Mouse (Mus musculus): ENCODE results near the gene Krt90. TPM values are rescaled to one million over a fixed set of nuclear protein-coding genes. Genes with fewer than 3 reads are reported as not detected.
"Not testable (repeated sequence)": the region's sequence is repeated elsewhere in the genome, so short reads cannot be mapped to it uniquely, and the experiment has no call there.

Krt90 gene
- polyA plus RNA-seq, 1 experiment from 2014 or later: 0.07 TPM

DNA sequence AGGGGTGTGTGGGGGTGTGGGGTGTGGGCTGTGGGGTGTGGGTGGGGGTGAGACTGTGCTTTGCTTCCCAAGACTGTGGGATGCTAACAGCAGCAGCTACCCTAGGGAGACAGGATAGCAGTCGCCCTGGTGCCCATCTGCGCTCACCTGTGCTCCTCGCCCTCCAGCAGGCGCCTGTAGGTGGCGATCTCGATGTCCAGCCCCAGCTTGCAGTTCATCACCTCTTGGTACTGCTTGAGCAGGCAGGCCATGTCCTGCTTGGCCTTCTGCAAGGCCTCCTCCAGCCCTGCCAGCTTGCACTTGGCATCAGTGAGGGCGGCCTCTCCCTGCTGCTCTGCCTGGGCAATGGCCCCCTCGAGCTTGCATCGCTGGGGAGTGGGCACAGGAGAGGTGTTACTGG lies 20.2 kb downstream of the Krt90 start:
- DNase-seq (no peak), ATAC-seq (ENCODE audit: insufficient read depth) (no peak)
- WGBS: 57% methylated on average over 9 of the region's 9 CpGs
- Histone ChIP-seq H3K9ac (no peak overlapping the region), H3K36me3 (ENCODE audit: insufficient read depth) (no peaks in the 10 kb centered on the region), H3K27me3 (ENCODE audit: insufficient read depth, low read length) (no peaks in the 10 kb centered on the region), H3K27ac (ENCODE audit: low read depth) (no peak overlapping the region), H3K9me3 (ENCODE audit: low read depth, low read length) (no peaks in the 10 kb centered on the region), H3K4me3 (ENCODE audit: low read depth, low read length) (no peak overlapping the region), H3K4me2 (no peak overlapping the region), H3K4me1 (ENCODE audit: insufficient read depth) (no peaks in the 10 kb centered on the region)
- 0 out of 2 replicates have a peak, but pooled peaks have one; percentile 16 for TF ChIP-seq CTCF (IDR thresholded peaks at IDR 0.05; ENCODE audit: low read depth)

- 37% methylated on average over 4 of the region's 4 CpGs for WGBS
- Histone ChIP-seq H3K36me3 (ENCODE audit: insufficient read depth) (no peaks in the 10 kb centered on the region), H3K4me1 (ENCODE audit: insufficient read depth) (no peaks in the 10 kb centered on the region), H3K9ac (no peak overlapping the region), H3K27me3 (ENCODE audit: insufficient read depth, low read length) (no peaks in the 10 kb centered on the region), H3K9me3 (ENCODE audit: low read depth, low read length) (no peaks in the 10 kb centered on the region), H3K27ac (ENCODE audit: low read depth) (no peak overlapping the region), H3K4me3 (ENCODE audit: low read depth, low read length) (no peak overlapping the region), H3K4me2 (no peak overlapping the region)
- DNase-seq: peak; percentile 50
- ATAC-seq (ENCODE audit: insufficient read depth): no peak
- no peak for TF ChIP-seq CTCF (IDR thresholded peaks at IDR 0.05; ENCODE audit: low read depth)
Measured at GRCm38 (mm10) chr15:101538580-101538900, 24.2 kb downstream of the Krt90 start.

- WGBS: 29% methylated on average over 7 of the region's 7 CpGs
Measured at GRCm38 (mm10) chr15:101537864-101538579, 24.7 kb downstream of the Krt90 start.

DNA sequence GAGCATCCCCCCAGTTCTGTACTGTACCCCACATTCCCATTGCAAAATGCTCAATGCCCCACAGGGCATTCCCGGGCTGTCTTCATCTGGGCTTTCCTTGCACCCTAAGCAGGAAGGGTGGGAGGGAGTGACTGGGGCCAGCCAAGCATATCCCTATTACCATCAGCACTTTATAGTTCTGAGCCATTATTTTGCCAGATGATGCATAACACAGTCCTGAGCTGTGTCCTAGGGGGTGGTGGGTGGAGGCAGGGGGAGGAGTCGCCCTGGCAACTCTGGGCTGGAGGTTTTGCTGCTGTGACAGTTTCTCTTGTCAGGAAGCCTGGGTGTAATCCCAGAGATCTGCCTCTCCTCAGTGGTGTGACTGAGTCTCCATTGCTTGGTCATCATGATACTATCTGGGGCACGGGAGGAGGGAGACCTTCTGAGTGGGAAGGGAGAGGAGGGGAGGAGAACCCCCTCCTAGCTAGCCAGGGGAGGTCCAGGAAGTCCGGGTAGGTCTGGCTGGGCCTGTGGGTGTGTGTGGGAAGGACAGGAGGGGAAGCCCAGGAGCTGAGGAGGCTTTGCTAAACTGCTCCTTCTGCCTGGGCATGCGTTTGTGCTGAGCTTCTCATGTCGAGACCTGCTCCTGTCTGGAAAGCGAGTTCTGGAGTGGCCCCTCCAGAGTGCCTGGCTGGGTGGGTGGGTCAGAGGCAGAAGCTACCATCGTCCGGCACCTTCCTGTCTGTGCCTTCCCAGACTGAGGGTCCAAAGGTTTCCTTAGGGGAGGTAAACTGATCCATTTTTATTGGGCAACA lies 26.5 kb downstream of the Krt90 start:
- WGBS: 45% methylated on average over 9 of the region's 9 CpGs
- ATAC-seq (ENCODE audit: insufficient read depth) (no peak; the same call in 1 of the 2 replicates), DNase-seq (no peak)

More at GRCm38 (mm10) chr15:101537864-101538579, 24.7 kb downstream of the Krt90 start:
- Histone ChIP-seq H3K4me1 (ENCODE audit: insufficient read depth) (no peaks in the 10 kb centered on the region), H3K27me3 (ENCODE audit: insufficient read depth, low read length) (no peaks in the 10 kb centered on the region), H3K4me2 (no peak overlapping the region), H3K4me3 (ENCODE audit: low read depth, low read length) (no peak overlapping the region), H3K9me3 (ENCODE audit: low read depth, low read length) (no peaks in the 10 kb centered on the region), H3K36me3 (ENCODE audit: insufficient read depth) (no peaks in the 10 kb centered on the region), H3K9ac (no peak overlapping the region), H3K27ac (ENCODE audit: low read depth) (no peak overlapping the region)
- TF ChIP-seq CTCF (IDR thresholded peaks at IDR 0.05; ENCODE audit: low read depth): peak; percentile 26; the same call in 1 of the 2 replicates
- DNase-seq (no peak), ATAC-seq (ENCODE audit: insufficient read depth) (no peak)

DNA sequence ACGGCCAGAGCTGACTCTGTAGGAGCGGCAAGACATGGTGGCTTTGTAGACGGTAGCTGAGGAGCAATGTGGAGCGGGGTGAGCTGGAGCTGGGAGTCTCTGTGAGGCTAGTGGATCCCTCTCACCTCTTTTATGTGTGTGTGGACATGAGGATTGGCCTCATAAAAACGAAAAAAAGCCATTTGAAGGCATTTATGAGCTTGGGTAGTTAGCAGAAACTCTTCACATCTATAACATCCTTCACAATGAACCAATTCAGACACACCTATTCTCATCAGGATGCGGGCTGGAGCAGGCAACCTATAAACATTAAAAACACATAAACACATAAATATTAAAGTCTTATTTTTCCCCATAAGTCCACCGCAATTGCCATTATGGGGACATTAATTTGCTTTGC lies 30.0 kb downstream of the Krt90 start, which contains the start of gene Krt84:
Krt84 (minus strand) TSS at position 101 of the 400 bp plus-strand sequence.
- Histone ChIP-seq H3K4me1 (ENCODE audit: insufficient read depth) (no peaks in the 10 kb centered on the region), H3K9ac (no peak within 1 kb of the TSS), H3K9me3 (ENCODE audit: low read depth, low read length) (no peaks in the 10 kb centered on the region), H3K4me3 (ENCODE audit: low read depth, low read length) (no peak within 1 kb of the TSS), H3K27me3 (ENCODE audit: insufficient read depth, low read length) (no peaks in the 10 kb centered on the region), H3K4me2 (no peak within 1 kb of the TSS), H3K27ac (ENCODE audit: low read depth) (no peak within 1 kb of the TSS), H3K36me3 (ENCODE audit: insufficient read depth) (no peaks in the 10 kb centered on the region)
- WGBS: 83% methylated on average over 7 of the region's 7 CpGs
- no peak for ATAC-seq (ENCODE audit: insufficient read depth)
- DNase-seq: no peak
- no peak for TF ChIP-seq CTCF (IDR thresholded peaks at IDR 0.05; ENCODE audit: low read depth)

More for the DNA sequence above, 26.5 kb downstream of the Krt90 start:
- Histone ChIP-seq H3K27ac (ENCODE audit: low read depth) (no peak overlapping the region), H3K9ac (no peak overlapping the region), H3K27me3 (ENCODE audit: insufficient read depth, low read length) (no peaks in the 10 kb centered on the region), H3K4me3 (ENCODE audit: low read depth, low read length) (no peak overlapping the region), H3K36me3 (ENCODE audit: insufficient read depth) (no peaks in the 10 kb centered on the region), H3K9me3 (ENCODE audit: low read depth, low read length) (no peaks in the 10 kb centered on the region), H3K4me2 (no peak overlapping the region), H3K4me1 (ENCODE audit: insufficient read depth) (no peaks in the 10 kb centered on the region)
- no peak for TF ChIP-seq CTCF (IDR thresholded peaks at IDR 0.05; ENCODE audit: low read depth)

- Histone ChIP-seq H3K9me3 (ENCODE audit: low read depth, low read length) (no peaks in the 10 kb centered on the region), H3K4me3 (ENCODE audit: low read depth, low read length) (no peak overlapping the region), H3K4me1 (ENCODE audit: insufficient read depth) (no peaks in the 10 kb centered on the region), H3K9ac (no peak overlapping the region), H3K4me2 (no peak overlapping the region), H3K36me3 (ENCODE audit: insufficient read depth) (no peaks in the 10 kb centered on the region), H3K27ac (ENCODE audit: low read depth) (no peak overlapping the region), H3K27me3 (ENCODE audit: insufficient read depth, low read length) (no peaks in the 10 kb centered on the region)
- no peak for TF ChIP-seq CTCF (IDR thresholded peaks at IDR 0.05; ENCODE audit: low read depth)
- WGBS: 65% methylated on average over 4 of the region's 4 CpGs
- ATAC-seq (ENCODE audit: insufficient read depth) (no peak), DNase-seq (no peak)
Measured at GRCm38 (mm10) chr15:101522556-101523232, 40.1 kb downstream of the Krt90 start.

- H3K9ac ChIP-seq: no peak overlapping the region
- no peak overlapping the region for H3K4me2 ChIP-seq
- H3K27ac ChIP-seq (ENCODE audit: low read depth): no peak overlapping the region
- no peaks in the 10 kb centered on the region for H3K36me3 ChIP-seq (ENCODE audit: insufficient read depth)
- H3K4me1 ChIP-seq (ENCODE audit: insufficient read depth): no peaks in the 10 kb centered on the region
- DNase-seq (peak; percentile 93), ATAC-seq (ENCODE audit: insufficient read depth) (no peak)
- no peaks in the 10 kb centered on the region for H3K27me3 ChIP-seq (ENCODE audit: insufficient read depth, low read length)
- H3K9me3 ChIP-seq (ENCODE audit: low read depth, low read length): no peaks in the 10 kb centered on the region
- H3K4me3 ChIP-seq (ENCODE audit: low read depth, low read length): no peak overlapping the region
- TF ChIP-seq CTCF (IDR thresholded peaks at IDR 0.05; ENCODE audit: low read depth): peak; percentile 91
- 12% methylated on average over 2 of the region's 2 CpGs for WGBS
Measured at GRCm38 (mm10) chr15:101519792-101520191, 43.0 kb downstream of the Krt90 start.

GRCm38 (mm10) chr15:101517161-101517560 lies 45.6 kb downstream of the Krt90 start, which contains the start of gene Gm49425:
Gm49425 (minus strand) TSS chr15:101517261.
- H3K4me2 ChIP-seq; H3K27me3 ChIP-seq (ENCODE audit: insufficient read depth, low read length); H3K4me3 ChIP-seq (ENCODE audit: low read depth, low read length); H3K4me1 ChIP-seq (ENCODE audit: insufficient read depth); DNase-seq; H3K27ac ChIP-seq (ENCODE audit: low read depth); H3K9ac ChIP-seq; H3K9me3 ChIP-seq (ENCODE audit: low read depth, low read length); H3K36me3 ChIP-seq (ENCODE audit: insufficient read depth); ATAC-seq (ENCODE audit: insufficient read depth): not testable (repeated sequence)
- WGBS: 77% methylated on average over 2 of the region's 2 CpGs

Measured in lung, embryonic 14.5 days (tissue).